Mouse (Mus musculus) olfactory bulb, adult 2 months (tissue): ENCODE results near the gene Vsx2.

ENCODE experiments used
- CTCF ChIP-seq: fragments of 200-500 bp; IDR thresholded peaks from 2 replicates; pipeline ENCODE4 v1.5.1; 2012; ENCODE audit warnings: low read depth, mild to moderate bottlenecking, low read length, moderate library complexity; ENCODE audit not compliant: insufficient read depth
- POLR2A ChIP-seq: fragments of 200-500 bp; IDR thresholded peaks from 2 replicates; pipeline ENCODE4 v1.6.1; 2012; ENCODE audit warnings: mild to moderate bottlenecking, low read depth, low read length, moderate library complexity; ENCODE audit not compliant: insufficient read depth

- TF ChIP-seq CTCF (no peak), POLR2A (no peak)
Observed at GRCm38 (mm10) chr12:84569976-84570693, 573 bp downstream of the Vsx2 start.
